ENCODE assay signal across 20 mouse cellular contexts in genomic region chr13:57660523-57660922, GRCm38 (mm10).
DNase-seq lines count a peak whose midpoint lies in the region; ATAC-seq and TF ChIP-seq lines count a peak whose summit lies in the region.
"Had no signal": no experiment of that assay in that cellular context is flagged by ENCODE, and none has a peak within 500 bp of the region (broad histone marks: within the 10 kb centered on the region; RNA-seq: fewer than 3 reads in every experiment).

No protein-coding gene starts in this region.

- peaks cover 6% of the 10 kb centered on the region for H3K9me3 ChIP-seq in erythroblast, embryonic 14.5 days (ENCODE audit: control insufficient read depth, low read length)
- H3K9me3 ChIP-seq in liver, postnatal 0 days (ENCODE audit: low read length) = no peaks in the 10 kb centered on the region
- no peaks in the 10 kb centered on the region for H3K9me3 ChIP-seq in liver, embryonic 14.5 days (ENCODE audit: control insufficient read depth, low read length)
- H3K9me3 ChIP-seq: embryonic facial prominence, embryonic 12.5 days; heart, embryonic 12.5 days; hindbrain, embryonic 12.5 days had no signal

- no peak overlapping the region for H3K4me2 ChIP-seq in liver, postnatal 0 days (ENCODE audit: low read depth, low read length)
- peak overlapping the region; percentile 66 for H3K4me2 ChIP-seq in liver, embryonic 14.5 days (ENCODE audit: low read depth)
- H3K4me2 ChIP-seq: embryonic facial prominence, embryonic 12.5 days; heart, embryonic 12.5 days; hindbrain, embryonic 12.5 days had no signal

- no peak overlapping the region for H3K27ac ChIP-seq in liver, postnatal 0 days (ENCODE audit: low read depth)
- H3K27ac ChIP-seq in liver, embryonic 14.5 days = peak overlapping the region; percentile 80
- H3K27ac ChIP-seq: embryonic facial prominence, embryonic 12.5 days; hindbrain, embryonic 12.5 days; hindbrain, postnatal 0 days had no signal

- peak overlapping the region; percentile 43 for H3K4me3 ChIP-seq in erythroblast, embryonic 14.5 days (replicated peaks)
- no peak overlapping the region for H3K4me3 ChIP-seq in liver, postnatal 0 days (ENCODE audit: low read depth, low read length)
- H3K4me3 ChIP-seq in liver, embryonic 14.5 days (ENCODE audit: insufficient read depth in 1 of 2, low read depth in 2 of 2, low read length in 2 of 2) = no peak overlapping the region
- H3K4me3 ChIP-seq: embryonic facial prominence, embryonic 12.5 days; heart, embryonic 12.5 days; hindbrain, embryonic 12.5 days had no signal

- peaks cover 8% of the 10 kb centered on the region; the same call in 1 of the 2 replicates for H3K36me3 ChIP-seq in erythroblast, embryonic 14.5 days (ENCODE audit: control insufficient read depth)
- H3K36me3 ChIP-seq in liver, postnatal 0 days (replicated peaks; ENCODE audit: insufficient read depth, low read length) = no peaks in the 10 kb centered on the region
- H3K36me3 ChIP-seq in liver, embryonic 14.5 days (replicated peaks; ENCODE audit: control insufficient read depth, insufficient read depth, low read depth) = no peaks in the 10 kb centered on the region
- H3K36me3 ChIP-seq: embryonic facial prominence, embryonic 12.5 days; G1E; heart, embryonic 12.5 days; hindbrain, embryonic 12.5 days had no signal

- ATAC-seq in erythroblast, adult 5-6 weeks (replicated peaks; ENCODE audit: low FRiP score, poor library complexity, severe bottlenecking) = no peak
- ATAC-seq in liver, postnatal 0 days = no peak
- ATAC-seq in liver, embryonic 14.5 days (ENCODE audit: insufficient read depth) = peak; percentile 80
- ATAC-seq: CD4-positive, CD25-positive, alpha-beta regulatory T cell, adult 4 months; forebrain, embryonic 14.5 days; hindbrain, postnatal 0 days had no signal

- WGBS in liver, postnatal 0 days (ENCODE audit: insufficient replicate concordance) = 69% methylated on average over 2 of the region's 2 CpGs
- WGBS in liver, embryonic 14.5 days (ENCODE audit: insufficient replicate concordance) = 39% methylated on average over 2 of the region's 2 CpGs

- no peak for TF ChIP-seq CTCF in liver, postnatal 0 days (IDR thresholded peaks at IDR 0.05; ENCODE audit: low read depth)
- no peak for TF ChIP-seq CTCF in liver, embryonic 14.5 days (IDR thresholded peaks at IDR 0.05; ENCODE audit: low read depth)

- peak; percentile 47 for DNase-seq in liver
- DNase-seq in liver, postnatal 0 days = no peak
- DNase-seq in liver, embryonic 14.5 days (ENCODE audit: low read depth in 3 of 3, low spot score in 3 of 3) = no peak
- DNase-seq in cerebellum, adult 8-10 months = no peak
- DNase-seq in lung, postnatal 14 days = no peak
- DNase-seq: adrenal gland, adult 8-10 months; B cell, adult 2 months; cerebellum, adult 11 months; cerebellum, adult 9-10 months; gastrocnemius, postnatal 36 days; heart, postnatal 36 days had no signal

- no peak overlapping the region for H3K9ac ChIP-seq in liver, postnatal 0 days (replicated peaks)
- H3K9ac ChIP-seq in liver, embryonic 14.5 days (replicated peaks) = peak overlapping the region; percentile 55
- H3K9ac ChIP-seq: embryonic facial prominence, embryonic 12.5 days; heart, embryonic 12.5 days; hindbrain, embryonic 12.5 days had no signal

- no peak for TF ChIP-seq EP300 in liver, postnatal 0 days (IDR thresholded peaks at IDR 0.05; ENCODE audit: low read depth)
- TF ChIP-seq EP300 in liver, embryonic 14.5 days (IDR thresholded peaks at IDR 0.05; ENCODE audit: low read depth) = peak; percentile 27; the same call in 1 of the 2 replicates

- H3K4me1 ChIP-seq in erythroblast, embryonic 14.5 days (ENCODE audit: control insufficient read depth) = peaks cover 86% of the 10 kb centered on the region
- H3K4me1 ChIP-seq in liver, postnatal 0 days (ENCODE audit: insufficient read depth) = 0 out of 2 replicates have a peak, but pooled peaks cover 2% of the 10 kb centered on the region
- H3K4me1 ChIP-seq in liver, embryonic 14.5 days (replicated peaks; ENCODE audit: control insufficient read depth in 2 of 2, insufficient read depth in 2 of 2, low read length in 1 of 2) = peaks cover 61 to 68% of the 10 kb centered on the region in 2 experiments
- H3K4me1 ChIP-seq: embryonic facial prominence, embryonic 12.5 days; hindbrain, embryonic 12.5 days had no signal

- no peaks in the 10 kb centered on the region for H3K27me3 ChIP-seq in erythroblast, embryonic 14.5 days (ENCODE audit: control insufficient read depth)
- H3K27me3 ChIP-seq in liver, postnatal 0 days (ENCODE audit: insufficient read depth, low read length) = no peaks in the 10 kb centered on the region
- H3K27me3 ChIP-seq in liver, embryonic 14.5 days (ENCODE audit: control insufficient read depth, insufficient read depth, low read length) = no peaks in the 10 kb centered on the region
- H3K27me3 ChIP-seq: hindbrain, embryonic 12.5 days had no signal
